Mouse (Mus musculus) erythroid progenitor cell, adult 5-6 weeks (primary cell): Measurements from ENCODE around the gene Rpl27. TPM values are rescaled to one million over a fixed set of nuclear protein-coding genes. Genes with fewer than 3 reads are reported as not detected.

Source experiments
- ATAC-seq: replicated peaks from 2 replicates; pipeline ENCODE4 v1.8.0; 2016; ENCODE audit warnings: moderate number of reproducible peaks, mild to moderate bottlenecking, moderate TSS enrichment, inconsistent platforms; ENCODE audit not compliant: poor library complexity, low FRiP score, severe bottlenecking
- total RNA-seq, 2 experiments: library from RNA; stranded (forward) in 1 of 2; stranded (reverse) in 1 of 2; fragments of 150-400 nt in 1 of 2; fragments of 186-747, 209-891 nt in 1 of 2; gene quantifications; 2 replicates each; pipeline versions ENCODE4 v1.2.3 to v1.2.4; 2015 to 2017; ENCODE audit warnings: low replicate concordance in 2 of 2

Gene Rpl27
- total RNA-seq, 2 experiments from 2014 or later: 179 to 615 TPM

GRCm38 (mm10) chr11:101486126-101486525, 44.0 kb downstream of the Rpl27 start:
- ATAC-seq: no peak

Other genes starting within 250 kb of the Rpl27 start
- 32.3 and 58.4 TPM in 2 replicates for gene Ezh1, start 215.8 kb upstream of the Rpl27 start, total RNA-seq (2015; ENCODE audit: low replicate concordance)
- 43.8 and 53.9 TPM in 2 replicates for gene Ezh1, start 215.8 kb upstream of the Rpl27 start, total RNA-seq (2017; ENCODE audit: low replicate concordance)
- not detected in 2 replicates for gene Ramp2, start 196.3 kb upstream of the Rpl27 start, total RNA-seq (2015; ENCODE audit: low replicate concordance)
- not detected in 2 replicates for gene Ramp2, start 196.3 kb upstream of the Rpl27 start, total RNA-seq (2017; ENCODE audit: low replicate concordance)
- gene Vps25, start 188.6 kb upstream of the Rpl27 start, total RNA-seq (2015; ENCODE audit: low replicate concordance): 133 and 142 TPM in 2 replicates
- gene Vps25, start 188.6 kb upstream of the Rpl27 start, total RNA-seq (2017; ENCODE audit: low replicate concordance): 27.3 and 31.7 TPM in 2 replicates
- gene Wnk4, start 181.7 kb upstream of the Rpl27 start, total RNA-seq (2015; ENCODE audit: low replicate concordance): 0.72 and 5.9 TPM in 2 replicates
- 2.8 and 3.1 TPM in 2 replicates for gene Wnk4, start 181.7 kb upstream of the Rpl27 start, total RNA-seq (2017; ENCODE audit: low replicate concordance)
- gene Cntd1, start 163.3 kb upstream of the Rpl27 start, total RNA-seq (2015; ENCODE audit: low replicate concordance): 5.8 and 10.1 TPM in 2 replicates
- gene Cntd1, start 163.3 kb upstream of the Rpl27 start, total RNA-seq (2017; ENCODE audit: low replicate concordance): 11.1 and 11.6 TPM in 2 replicates
- gene Coa3, start 163.2 kb upstream of the Rpl27 start, total RNA-seq (2015; ENCODE audit: low replicate concordance): 19.8 and 33.1 TPM in 2 replicates
- 5.3 and 16.2 TPM in 2 replicates for gene Coa3, start 163.2 kb upstream of the Rpl27 start, total RNA-seq (2017; ENCODE audit: low replicate concordance)
- 71.4 and 72.5 TPM in 2 replicates for gene Becn1, start 140.0 kb upstream of the Rpl27 start, total RNA-seq (2015; ENCODE audit: low replicate concordance)
- gene Becn1, start 140.0 kb upstream of the Rpl27 start, total RNA-seq (2017; ENCODE audit: low replicate concordance): 273 TPM in 2 replicates
- 425 and 456 TPM in 2 replicates for gene Psme3, start 126.1 kb upstream of the Rpl27 start, total RNA-seq (2015; ENCODE audit: low replicate concordance)
- gene Psme3, start 126.1 kb upstream of the Rpl27 start, total RNA-seq (2017; ENCODE audit: low replicate concordance): 261 and 313 TPM in 2 replicates
- 25.2 and 38.6 TPM in 2 replicates for gene Aoc2, start 117.2 kb upstream of the Rpl27 start, total RNA-seq (2015; ENCODE audit: low replicate concordance)
- 12.8 and 18.9 TPM in 2 replicates for gene Aoc2, start 117.2 kb upstream of the Rpl27 start, total RNA-seq (2017; ENCODE audit: low replicate concordance)
- gene Aoc3, start 111.7 kb upstream of the Rpl27 start, total RNA-seq (2015; ENCODE audit: low replicate concordance): 2.5 TPM in 1 of 2 replicates, not detected in the other
- gene Aoc3, start 111.7 kb upstream of the Rpl27 start, total RNA-seq (2017; ENCODE audit: low replicate concordance): 0.51 TPM in 1 of 2 replicates, not detected in the other
- gene G6pc, start 74.7 kb upstream of the Rpl27 start, total RNA-seq (2015; ENCODE audit: low replicate concordance): not detected in 2 replicates
- gene G6pc, start 74.7 kb upstream of the Rpl27 start, total RNA-seq (2017; ENCODE audit: low replicate concordance): not detected in 2 replicates
- gene Aarsd1, start 24.7 kb upstream of the Rpl27 start, total RNA-seq (2015; ENCODE audit: low replicate concordance): 2.1 and 20.9 TPM in 2 replicates
- gene Aarsd1, start 24.7 kb upstream of the Rpl27 start, total RNA-seq (2017; ENCODE audit: low replicate concordance): 13.1 and 27.7 TPM in 2 replicates
- 3.2 TPM in 1 of 2 replicates, not detected in the other for gene Gm27029, start 17.5 kb upstream of the Rpl27 start, total RNA-seq (2015; ENCODE audit: low replicate concordance)
- gene Gm27029, start 17.5 kb upstream of the Rpl27 start, total RNA-seq (2017; ENCODE audit: low replicate concordance): not detected in 2 replicates
- gene Rundc1, start 17.2 kb upstream of the Rpl27 start, total RNA-seq (2015; ENCODE audit: low replicate concordance): 0.42 and 1.8 TPM in 2 replicates
- gene Rundc1, start 17.2 kb upstream of the Rpl27 start, total RNA-seq (2017; ENCODE audit: low replicate concordance): 1.8 and 2.6 TPM in 2 replicates
- not detected in 2 replicates for gene Ptges3l, start 17.0 kb upstream of the Rpl27 start, total RNA-seq (2015; ENCODE audit: low replicate concordance)
- not detected in 2 replicates for gene Ptges3l, start 17.0 kb upstream of the Rpl27 start, total RNA-seq (2017; ENCODE audit: low replicate concordance)
- 39.8 and 73.2 TPM in 2 replicates for gene Ifi35, start 6.1 kb downstream of the Rpl27 start, total RNA-seq (2015; ENCODE audit: low replicate concordance)
- 43.6 and 47.4 TPM in 2 replicates for gene Ifi35, start 6.1 kb downstream of the Rpl27 start, total RNA-seq (2017; ENCODE audit: low replicate concordance)
- gene Rnd2, start 22.7 kb downstream of the Rpl27 start, total RNA-seq (2015; ENCODE audit: low replicate concordance): not detected in 2 replicates
- gene Rnd2, start 22.7 kb downstream of the Rpl27 start, total RNA-seq (2017; ENCODE audit: low replicate concordance): not detected in 2 replicates
- gene Vat1, start 23.9 kb downstream of the Rpl27 start, total RNA-seq (2015; ENCODE audit: low replicate concordance): 9.0 and 13.4 TPM in 2 replicates
- 4.7 and 6.1 TPM in 2 replicates for gene Vat1, start 23.9 kb downstream of the Rpl27 start, total RNA-seq (2017; ENCODE audit: low replicate concordance)
- 85.1 and 137 TPM in 2 replicates for gene Brca1, start 109.7 kb downstream of the Rpl27 start, total RNA-seq (2015; ENCODE audit: low replicate concordance)
- gene Brca1, start 109.7 kb downstream of the Rpl27 start, total RNA-seq (2017; ENCODE audit: low replicate concordance): 153 and 177 TPM in 2 replicates
- 108 and 112 TPM in 2 replicates for gene Nbr1, start 109.9 kb downstream of the Rpl27 start, total RNA-seq (2015; ENCODE audit: low replicate concordance)
- 82.8 and 107 TPM in 2 replicates for gene Nbr1, start 109.9 kb downstream of the Rpl27 start, total RNA-seq (2017; ENCODE audit: low replicate concordance)
- 13.7 and 22.2 TPM in 2 replicates for gene Tmem106a, start 139.9 kb downstream of the Rpl27 start, total RNA-seq (2015; ENCODE audit: low replicate concordance)
- 2.6 and 3.0 TPM in 2 replicates for gene Tmem106a, start 139.9 kb downstream of the Rpl27 start, total RNA-seq (2017; ENCODE audit: low replicate concordance)
- not detected in 2 replicates for gene Gm11634, start 157.0 kb downstream of the Rpl27 start, total RNA-seq (2015; ENCODE audit: low replicate concordance)
- gene Gm11634, start 157.0 kb downstream of the Rpl27 start, total RNA-seq (2017; ENCODE audit: low replicate concordance): not detected in 2 replicates
- gene Rdm1, start 184.9 kb downstream of the Rpl27 start, total RNA-seq (2015; ENCODE audit: low replicate concordance): 81.1 and 91.4 TPM in 2 replicates
- gene Rdm1, start 184.9 kb downstream of the Rpl27 start, total RNA-seq (2017; ENCODE audit: low replicate concordance): 34.5 and 43.0 TPM in 2 replicates
- not detected in 2 replicates for gene Arl4d, start 223.2 kb downstream of the Rpl27 start, total RNA-seq (2015; ENCODE audit: low replicate concordance)
- 1.0 and 1.5 TPM in 2 replicates for gene Arl4d, start 223.2 kb downstream of the Rpl27 start, total RNA-seq (2017; ENCODE audit: low replicate concordance)